Comparison of ENCODE assay signal across 22 mouse cellular contexts in the genomic region with DNA sequence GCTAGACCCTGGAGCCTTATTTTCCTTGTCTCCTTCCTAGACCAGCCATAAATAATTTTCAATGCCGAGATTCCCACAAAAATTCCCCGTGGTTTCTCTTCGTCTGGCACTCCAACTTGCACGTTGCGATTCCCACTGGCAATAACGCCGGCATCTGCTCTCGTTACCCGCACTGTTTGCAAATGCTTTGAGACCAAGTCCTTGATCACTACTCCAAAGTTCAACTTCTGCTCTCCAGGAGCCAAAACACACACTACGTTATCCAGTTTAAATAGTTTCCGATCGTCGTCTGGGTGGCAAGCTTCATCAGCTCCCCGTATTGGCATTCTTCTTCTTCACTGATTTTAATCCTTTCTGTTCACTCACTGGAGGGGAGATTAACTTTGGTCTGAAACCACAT.
DNase-seq lines count a peak whose midpoint lies in the region; ATAC-seq and TF ChIP-seq lines count a peak whose summit lies in the region.
"Had no signal": no experiment of that assay in that cellular context is flagged by ENCODE, and none has a peak within 500 bp of the region (broad histone marks: within the 10 kb centered on the region; RNA-seq: fewer than 3 reads in every experiment).

No protein-coding gene starts in this region.

- H3K4me2 ChIP-seq in kidney, embryonic 14.5 days (replicated peaks; ENCODE audit: low read depth, low read length), result no peak overlapping the region
- no peak overlapping the region for H3K4me2 ChIP-seq in hindbrain, embryonic 12.5 days (replicated peaks)
- H3K4me2 ChIP-seq: embryonic facial prominence, embryonic 15.5 days; midbrain, embryonic 15.5 days had no signal

- DNase-seq in kidney, adult 2 months, result peak; percentile 72
- DNase-seq in kidney, postnatal 14 days, result peak; percentile 35
- DNase-seq in lung, adult 18-20 months, result peak; percentile 49 to 50
- DNase-seq in lung, postnatal 14 days, result peak; percentile 10
- no peak for DNase-seq in left cerebral cortex, adult 11 months (ENCODE audit: low spot score)
- no peak for DNase-seq in urinary bladder, adult 18-20 months (ENCODE audit: low spot score in 2 of 2)
- DNase-seq: adrenal gland, postnatal 36 days; cerebellum, adult 11-12 months; cerebellum, postnatal 36 days; gastrocnemius, postnatal 10 days; heart, adult 18-20 months; heart, postnatal 4 days; thymus, postnatal 4 days had no signal

- TF ChIP-seq CTCF in kidney, adult 2 months (conservative IDR thresholded peaks at IDR 0.05; ENCODE audit: insufficient read depth, insufficient read length, low read depth, low read length), result no peak

- WGBS in kidney, adult 2 months, result 65% methylated on average over 14 of the region's 14 CpGs
- whole genome bisulfite sequencing in kidney, embryonic 14.5 days, result 86% methylated on average over 14 of the region's 14 CpGs
- WGBS in hindbrain, embryonic 12.5 days, result 92% methylated on average over 14 of the region's 14 CpGs

- H3K9ac ChIP-seq in kidney, embryonic 14.5 days (ENCODE audit: low read depth, low read length), result no peak overlapping the region
- no peak overlapping the region for H3K9ac ChIP-seq in hindbrain, embryonic 12.5 days
- H3K9ac ChIP-seq: embryonic facial prominence, embryonic 15.5 days; liver, embryonic 14.5 days; midbrain, embryonic 15.5 days had no signal

- H3K36me3 ChIP-seq in kidney, adult 2 months (ENCODE audit: control insufficient read depth, insufficient read depth, low read length), result no peaks in the 10 kb centered on the region
- H3K36me3 ChIP-seq in kidney, embryonic 14.5 days (ENCODE audit: control insufficient read depth, insufficient read depth, low read length), result no peaks in the 10 kb centered on the region
- H3K36me3 ChIP-seq in hindbrain, embryonic 12.5 days, result no peaks in the 10 kb centered on the region
- H3K36me3 ChIP-seq: embryonic facial prominence, embryonic 15.5 days; G1E; midbrain, embryonic 15.5 days had no signal

- no peaks in the 10 kb centered on the region for H3K9me3 ChIP-seq in kidney, embryonic 14.5 days (ENCODE audit: control insufficient read depth, low read length)
- H3K9me3 ChIP-seq in hindbrain, embryonic 12.5 days (replicated peaks), result no peaks in the 10 kb centered on the region
- H3K9me3 ChIP-seq: embryonic facial prominence, embryonic 15.5 days; G1E; midbrain, embryonic 15.5 days had no signal

- ATAC-seq in kidney, embryonic 14.5 days (ENCODE audit: low FRiP score, low TSS enrichment), result no peak
- no peak for ATAC-seq in hindbrain, embryonic 12.5 days (ENCODE audit: low FRiP score)
- ATAC-seq: hindbrain, embryonic 16.5 days; intestine, embryonic 16.5 days; midbrain, embryonic 15.5 days had no signal

- no peak overlapping the region for H3K27ac ChIP-seq in kidney, adult 2 months (ENCODE audit: insufficient read depth, low read depth, low read length)
- H3K27ac ChIP-seq in kidney, embryonic 14.5 days (ENCODE audit: low read depth, low read length), result no peak overlapping the region
- H3K27ac ChIP-seq in hindbrain, embryonic 12.5 days, result no peak overlapping the region
- H3K27ac ChIP-seq: embryonic facial prominence, embryonic 15.5 days; liver, embryonic 14.5 days; midbrain, embryonic 15.5 days had no signal

- H3K4me1 ChIP-seq in kidney, adult 2 months (ENCODE audit: control insufficient read depth, insufficient read depth, low read length), result no peaks in the 10 kb centered on the region
- no peaks in the 10 kb centered on the region for H3K4me1 ChIP-seq in kidney, embryonic 14.5 days (ENCODE audit: control insufficient read depth, insufficient read depth, low read length)
- H3K4me1 ChIP-seq in hindbrain, embryonic 12.5 days, result no peaks in the 10 kb centered on the region
- H3K4me1 ChIP-seq: embryonic facial prominence, embryonic 15.5 days; midbrain, embryonic 15.5 days had no signal

- H3K27me3 ChIP-seq in kidney, adult 2 months (replicated peaks; ENCODE audit: control insufficient read depth, insufficient read depth, low read length), result no peaks in the 10 kb centered on the region
- no peaks in the 10 kb centered on the region for H3K27me3 ChIP-seq in kidney, embryonic 14.5 days (ENCODE audit: control insufficient read depth, insufficient read depth, low read length)
- no peaks in the 10 kb centered on the region for H3K27me3 ChIP-seq in hindbrain, embryonic 12.5 days
- H3K27me3 ChIP-seq: embryonic facial prominence, embryonic 15.5 days; midbrain, embryonic 15.5 days had no signal

- no peak overlapping the region for H3K4me3 ChIP-seq in kidney, adult 2 months (ENCODE audit: insufficient read depth, low read depth, low read length)
- no peak overlapping the region for H3K4me3 ChIP-seq in kidney, embryonic 14.5 days (ENCODE audit: low read length)
- no peak overlapping the region for H3K4me3 ChIP-seq in hindbrain, embryonic 12.5 days
- H3K4me3 ChIP-seq: embryonic facial prominence, embryonic 15.5 days; midbrain, embryonic 15.5 days; myocyte had no signal

- TF ChIP-seq POLR2A in kidney, adult 2 months (IDR thresholded peaks at IDR 0.05; ENCODE audit: low read depth, low read length), result no peak

Comparison
In these comparisons a context has a peak if more than half of its experiments do, and no peak if none do; other contexts are left out.
1. DNase-seq: peak in kidney, adult 2 months (single experiment), kidney, postnatal 14 days (single experiment), lung, adult 18-20 months (2 of 2) and lung, postnatal 14 days (single experiment); none in left cerebral cortex, adult 11 months (single experiment) and urinary bladder, adult 18-20 months (0 of 2).